Mouse (Mus musculus) cortical plate, adult 2 months (tissue): Measurements from ENCODE around the gene Cgas. TPM values are rescaled to one million over a fixed set of nuclear protein-coding genes. Genes with fewer than 3 reads are reported as not detected.

ENCODE experiments used
- H3K27ac ChIP-seq: fragments of 200-500 bp; 2 replicates; pipeline ENCODE4 v1.5.1; 2012; ENCODE audit warnings: low read length, control low read depth, inconsistent platforms; ENCODE audit not compliant: insufficient read depth
- H3K4me1 ChIP-seq: fragments of 200-500 bp; 2 replicates; pipeline ENCODE4 v1.6.1; 2011; ENCODE audit warnings: low read length; ENCODE audit not compliant: control insufficient read depth, insufficient read depth
- H3K4me3 ChIP-seq: fragments of 200-500 bp; 2 replicates; pipeline ENCODE4 v1.5.1; 2011; ENCODE audit warnings: mild to moderate bottlenecking, low read length, control low read depth; ENCODE audit not compliant: insufficient read depth
- CTCF ChIP-seq: fragments of 200-500 bp; IDR thresholded peaks from 2 replicates; pipeline ENCODE4 v1.5.1; 2011; ENCODE audit warnings: mild to moderate bottlenecking, control low read depth, low read length; ENCODE audit not compliant: insufficient read depth; ENCODE audit errors: extremely low read depth
- POLR2A ChIP-seq: fragments of 200-500 bp; IDR thresholded peaks from 2 replicates; pipeline ENCODE4 v1.6.1; 2011; ENCODE audit warnings: mild to moderate bottlenecking, low read length, control low read depth; ENCODE audit not compliant: insufficient read depth; ENCODE audit errors: extremely low read depth
- polyA plus RNA-seq: library from polyadenylated mRNA; depleted of rRNA; stranded (reverse); fragments of >200 nt; gene quantifications from 2 replicates; pipeline ENCODE4 v1.2.3, GENCODE M21; 2012

Cgas gene
- polyA plus RNA-seq, 1 experiment, result 0.61 TPM

GRCm38 (mm10) chr9:78430486-78430885 is 12.6 kb downstream of the Cgas start:
- H3K27ac ChIP-seq, result no peak overlapping the region
- H3K4me1 ChIP-seq, result no peaks in the 10 kb centered on the region
- TF ChIP-seq CTCF, result no peak
- no peak for TF ChIP-seq POLR2A
- H3K4me3 ChIP-seq, result no peak overlapping the region

- H3K4me3 ChIP-seq, result no peak overlapping the region
- no peak for TF ChIP-seq CTCF
- no peak for TF ChIP-seq POLR2A
- H3K27ac ChIP-seq, result no peak overlapping the region
- H3K4me1 ChIP-seq, result no peaks in the 10 kb centered on the region
These were observed 13.5 kb downstream of the Cgas start for GRCm38 (mm10) chr9:78429551-78429950.

GRCm38 (mm10) chr9:78428870-78429432 is 14.1 kb downstream of the Cgas start:
- Histone ChIP-seq H3K27ac (no peak overlapping the region), H3K4me3 (no peak overlapping the region), H3K4me1 (no peaks in the 10 kb centered on the region)
- TF ChIP-seq POLR2A (no peak), CTCF (no peak)

- H3K27ac ChIP-seq, result no peak overlapping the region
- no peaks in the 10 kb centered on the region for H3K4me1 ChIP-seq
- TF ChIP-seq POLR2A (no peak), CTCF (no peak)
- no peak overlapping the region for H3K4me3 ChIP-seq
These were observed 14.9 kb downstream of the Cgas start for GRCm38 (mm10) chr9:78428185-78428584.

GRCm38 (mm10) chr9:78427362-78427781 is 15.7 kb downstream of the Cgas start:
- Histone ChIP-seq H3K4me3 (peak overlapping the region; percentile 26), H3K27ac (no peak overlapping the region), H3K4me1 (no peaks in the 10 kb centered on the region)
- TF ChIP-seq POLR2A (no peak), CTCF (no peak)

GRCm38 (mm10) chr9:78401596-78401995 is 41.4 kb downstream of the Cgas start:
- no peak overlapping the region for H3K27ac ChIP-seq
- H3K4me3 ChIP-seq, result no peak overlapping the region
- H3K4me1 ChIP-seq, result no peaks in the 10 kb centered on the region
- TF ChIP-seq POLR2A, result no peak
- TF ChIP-seq CTCF, result no peak

GRCm38 (mm10) chr9:78400570-78400969 is 42.5 kb downstream of the Cgas start:
- Histone ChIP-seq H3K4me3 (no peak overlapping the region), H3K4me1 (no peaks in the 10 kb centered on the region), H3K27ac (no peak overlapping the region)
- no peak for TF ChIP-seq CTCF
- TF ChIP-seq POLR2A, result no peak

GRCm38 (mm10) chr9:78396517-78396916 is 46.5 kb downstream of the Cgas start:
- no peak for TF ChIP-seq POLR2A
- no peak for TF ChIP-seq CTCF

GRCm38 (mm10) chr9:78395630-78396351 is 47.2 kb downstream of the Cgas start, which contains the start of gene Ddx43:
TSS of gene Ddx43 (plus strand) at chr9:78395777.
- Histone ChIP-seq H3K27ac (no peak within 1 kb of the TSS), H3K4me3 (no peak within 1 kb of the TSS), H3K4me1 (no peaks in the 10 kb centered on the region)
- TF ChIP-seq CTCF, result no peak
- TF ChIP-seq POLR2A, result no peak

More at GRCm38 (mm10) chr9:78396517-78396916, 46.5 kb downstream of the Cgas start:
- H3K4me1 ChIP-seq, result no peaks in the 10 kb centered on the region
- H3K27ac ChIP-seq, result no peak overlapping the region
- no peak overlapping the region for H3K4me3 ChIP-seq

- Histone ChIP-seq H3K27ac (no peak overlapping the region), H3K4me3 (no peak overlapping the region), H3K4me1 (no peaks in the 10 kb centered on the region)
- TF ChIP-seq POLR2A (no peak), CTCF (no peak)
These were observed 47.8 kb downstream of the Cgas start for GRCm38 (mm10) chr9:78395244-78395629.
